Mouse (Mus musculus) midbrain, embryonic 15.5 days (tissue): ENCODE results near the gene Egfl6. TPM values are rescaled to one million over a fixed set of nuclear protein-coding genes. Genes with fewer than 3 reads are reported as not detected.

Experiments
- ATAC-seq: fragments of 200-750 bp; cut with Nextera tagmentation; replicated peaks from 2 replicates; pipeline ENCODE4 v1.8.0; 2017; ENCODE audit warnings: moderate TSS enrichment
- H3K27ac ChIP-seq: fragments of 300-500 bp; sonication (generic); 2 replicates; pipeline ENCODE4 v1.5.1; 2015; ENCODE audit warnings: mild to moderate bottlenecking, inconsistent platforms
- H3K27me3 ChIP-seq: fragments of 300-500 bp; sonication (generic); replicated peaks from 2 replicates; pipeline ENCODE4 v1.6.1; 2015; ENCODE audit warnings: inconsistent platforms
- H3K36me3 ChIP-seq: fragments of 300-500 bp; sonication (generic); replicated peaks from 2 replicates; pipeline ENCODE4 v1.6.1; 2015; ENCODE audit warnings: inconsistent platforms
- H3K4me1 ChIP-seq: fragments of 300-500 bp; sonication (generic); 2 replicates; pipeline ENCODE4 v1.6.1; 2015; ENCODE audit warnings: inconsistent platforms
- H3K4me2 ChIP-seq: fragments of 300-500 bp; sonication (generic); 2 replicates; pipeline ENCODE4 v1.6.1; 2015; ENCODE audit warnings: inconsistent platforms, mild to moderate bottlenecking, moderate library complexity
- H3K4me3 ChIP-seq: fragments of 300-500 bp; sonication (generic); 2 replicates; pipeline ENCODE4 v1.5.1; 2015; ENCODE audit warnings: mild to moderate bottlenecking, inconsistent platforms
- H3K9ac ChIP-seq: fragments of 300-500 bp; sonication (generic); 2 replicates; pipeline ENCODE4 v1.6.1; 2015; ENCODE audit warnings: mild to moderate bottlenecking, inconsistent platforms
- H3K9me3 ChIP-seq: fragments of 300-500 bp; sonication (generic); 2 replicates; pipeline ENCODE4 v1.6.1; 2016; ENCODE audit warnings: inconsistent platforms
- WGBS: fragments of 180-500 bp; shearing (Covaris S2); methylation state at CpG from one replicate; pipeline ENCODE4 v1.1.7; 2015; ENCODE audit warnings: mixed read lengths; 5-methylcytosine and 5-hydroxymethylcytosine counted together
- polyA plus RNA-seq: library from polyadenylated mRNA; unstranded; fragments of >200 nt; fragmentation: Nextera tagmentation; extraction: Ambion mirVana; gene quantifications from 2 replicates; pipeline ENCODE4 v1.2.1, GENCODE M21; 2015

The Egfl6 gene
- 1.8 and 3.5 TPM in 2 replicates for polyA plus RNA-seq

DNA sequence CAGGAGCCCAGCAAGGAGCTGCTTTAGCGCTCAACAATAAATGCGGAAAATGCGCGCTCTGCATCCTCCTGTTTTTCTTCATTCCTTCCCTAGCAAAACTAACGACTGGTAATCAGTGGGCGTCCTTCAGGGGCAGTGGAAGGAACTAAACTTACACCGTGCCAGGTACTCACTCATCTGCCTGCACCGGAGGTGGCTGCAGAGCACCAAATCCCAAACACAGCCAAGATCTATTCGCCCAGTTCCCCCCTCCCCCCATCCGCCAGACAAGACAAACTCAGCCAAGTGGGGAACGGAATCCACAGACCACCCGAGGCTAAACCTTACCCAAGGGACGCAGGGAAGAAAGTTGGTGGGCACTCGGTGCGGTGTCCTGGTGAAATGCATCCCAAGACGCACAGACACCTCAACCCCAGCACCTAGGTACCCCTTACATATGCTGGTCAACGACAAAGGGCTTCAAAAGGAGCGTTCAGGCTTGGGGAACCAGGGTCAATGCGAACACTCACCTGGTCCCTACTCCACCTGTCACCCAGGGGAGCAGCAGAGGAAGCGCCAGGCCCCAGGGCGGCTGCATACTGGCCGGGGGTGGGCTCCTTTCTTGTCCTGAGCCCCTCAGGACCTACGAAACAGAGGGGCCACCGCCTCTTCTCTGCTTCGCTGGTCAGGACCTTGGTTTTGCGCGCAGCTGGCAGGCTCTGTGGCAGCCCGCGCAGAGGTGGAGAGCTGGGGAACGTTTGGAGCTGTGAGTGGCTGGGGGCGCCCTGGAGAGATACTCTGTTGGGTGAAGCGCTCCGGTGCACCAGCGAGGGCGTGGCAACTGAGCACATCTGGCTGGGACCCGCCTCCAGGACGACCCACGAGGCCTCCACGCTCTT lies at the start of gene Egfl6:
Egfl6 (minus strand) TSS at position 774 of the 878 bp plus-strand sequence.
- 17% methylated on average over 37 of the region's 39 CpGs for WGBS
- H3K27ac ChIP-seq = no peak within 1 kb of the TSS
- no peaks in the 10 kb centered on the region for H3K9me3 ChIP-seq
- H3K4me2 ChIP-seq = peak within 1 kb of the TSS; percentile 76
- H3K9ac ChIP-seq = peak within 1 kb of the TSS; percentile 42
- no peaks in the 10 kb centered on the region for H3K4me1 ChIP-seq
- H3K36me3 ChIP-seq = no peaks in the 10 kb centered on the region
- peaks cover 20% of the 10 kb centered on the region for H3K27me3 ChIP-seq
- peak within 1 kb of the TSS; percentile 42 for H3K4me3 ChIP-seq
- peak; percentile 82 for ATAC-seq

DNA sequence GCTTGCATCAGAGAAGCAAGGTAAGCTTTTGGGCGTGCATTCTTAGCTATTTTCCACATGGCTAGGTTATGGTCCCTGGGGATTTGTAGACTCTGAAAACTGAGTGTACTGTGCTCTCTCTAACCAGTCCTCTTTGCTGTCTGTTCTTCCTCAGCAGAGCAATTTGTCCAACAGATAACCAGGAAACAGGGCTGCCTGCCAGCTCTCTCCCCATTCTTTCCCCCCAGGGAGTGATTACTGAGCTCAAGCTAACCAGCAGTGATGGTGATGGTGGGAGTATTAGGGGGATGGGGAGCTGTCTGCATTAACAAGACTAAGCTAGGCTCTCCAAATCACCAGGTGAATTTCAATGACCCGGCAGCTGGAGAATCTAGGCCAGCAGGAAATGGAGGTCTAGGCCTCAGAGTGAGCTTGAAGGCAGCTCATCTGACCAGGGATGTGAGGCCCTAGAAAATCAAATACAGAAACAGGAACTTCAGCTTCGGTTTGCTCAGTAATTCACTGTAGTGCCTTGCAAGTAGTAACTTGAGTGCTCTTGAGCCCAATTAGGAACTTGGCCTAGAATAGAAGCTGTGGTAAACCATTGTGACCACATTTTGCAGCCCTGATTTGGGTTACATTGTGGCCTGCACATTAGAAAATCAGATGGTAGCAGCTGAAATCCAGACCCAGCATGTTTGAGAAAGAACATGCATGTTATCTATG lies 41.5 kb upstream of the Egfl6 start:
- Histone ChIP-seq H3K36me3 (no peaks in the 10 kb centered on the region), H3K27me3 (peaks cover 4% of the 10 kb centered on the region), H3K4me2 (no peak overlapping the region), H3K27ac (no peak overlapping the region), H3K4me1 (no peaks in the 10 kb centered on the region), H3K4me3 (no peak overlapping the region), H3K9ac (no peak overlapping the region), H3K9me3 (no peaks in the 10 kb centered on the region)
- 52% methylated on average over 3 of the region's 3 CpGs for WGBS
- ATAC-seq = no peak

DNA sequence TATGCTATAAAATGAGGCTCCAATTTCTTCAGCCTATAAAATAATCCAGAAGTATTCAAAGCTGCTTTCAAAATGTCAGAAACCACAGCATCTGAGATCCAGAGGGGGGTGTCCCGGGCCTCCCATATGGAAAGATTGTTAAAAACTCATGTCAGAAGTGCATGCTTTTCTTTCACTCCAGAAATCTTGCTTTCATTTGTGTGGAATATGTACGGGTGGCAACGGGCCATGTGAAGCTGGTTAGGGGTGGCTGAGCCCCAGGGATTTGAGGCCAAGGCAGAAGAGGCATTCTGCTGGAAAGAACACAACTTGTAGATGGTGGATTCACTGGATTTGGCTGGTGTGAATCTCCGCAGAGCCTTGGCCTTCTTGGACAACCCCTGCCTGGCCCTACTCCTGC lies 40.7 kb upstream of the Egfl6 start:
- peaks cover 4% of the 10 kb centered on the region for H3K27me3 ChIP-seq
- H3K9ac ChIP-seq = no peak overlapping the region
- no peak overlapping the region for H3K27ac ChIP-seq
- no peaks in the 10 kb centered on the region for H3K4me1 ChIP-seq
- 89% methylated on average over 4 of the region's 4 CpGs for WGBS
- no peaks in the 10 kb centered on the region for H3K36me3 ChIP-seq
- ATAC-seq = no peak
- H3K4me2 ChIP-seq = no peak overlapping the region
- H3K4me3 ChIP-seq = no peak overlapping the region
- H3K9me3 ChIP-seq = no peaks in the 10 kb centered on the region

DNA sequence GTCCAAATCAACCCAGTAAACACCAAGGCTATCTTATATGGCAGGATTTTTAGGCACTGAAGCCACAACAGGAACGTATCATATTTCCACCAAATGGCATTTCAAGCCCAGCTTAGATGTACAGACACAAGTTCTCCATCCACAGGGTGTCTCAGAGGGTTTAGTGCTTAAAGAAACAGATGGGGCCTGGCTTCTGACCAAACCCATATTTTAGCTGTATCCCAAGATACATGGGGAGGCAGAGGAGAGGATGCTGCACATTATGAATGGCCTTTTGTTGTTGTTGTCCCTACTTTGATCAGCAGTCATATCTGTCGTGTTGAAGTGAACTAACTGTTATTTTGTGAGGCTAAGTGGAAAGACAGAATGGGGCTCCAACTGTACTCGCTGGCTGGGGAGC lies 37.7 kb upstream of the Egfl6 start:
- no peaks in the 10 kb centered on the region for H3K9me3 ChIP-seq
- H3K4me2 ChIP-seq = no peak overlapping the region
- H3K27ac ChIP-seq = no peak overlapping the region
- peaks cover 9% of the 10 kb centered on the region for H3K27me3 ChIP-seq
- H3K9ac ChIP-seq = no peak overlapping the region
- ATAC-seq = no peak
- no peaks in the 10 kb centered on the region for H3K4me1 ChIP-seq
- WGBS = 69% methylated on average over 3 of the region's 3 CpGs
- H3K36me3 ChIP-seq = no peaks in the 10 kb centered on the region
- no peak overlapping the region for H3K4me3 ChIP-seq

DNA sequence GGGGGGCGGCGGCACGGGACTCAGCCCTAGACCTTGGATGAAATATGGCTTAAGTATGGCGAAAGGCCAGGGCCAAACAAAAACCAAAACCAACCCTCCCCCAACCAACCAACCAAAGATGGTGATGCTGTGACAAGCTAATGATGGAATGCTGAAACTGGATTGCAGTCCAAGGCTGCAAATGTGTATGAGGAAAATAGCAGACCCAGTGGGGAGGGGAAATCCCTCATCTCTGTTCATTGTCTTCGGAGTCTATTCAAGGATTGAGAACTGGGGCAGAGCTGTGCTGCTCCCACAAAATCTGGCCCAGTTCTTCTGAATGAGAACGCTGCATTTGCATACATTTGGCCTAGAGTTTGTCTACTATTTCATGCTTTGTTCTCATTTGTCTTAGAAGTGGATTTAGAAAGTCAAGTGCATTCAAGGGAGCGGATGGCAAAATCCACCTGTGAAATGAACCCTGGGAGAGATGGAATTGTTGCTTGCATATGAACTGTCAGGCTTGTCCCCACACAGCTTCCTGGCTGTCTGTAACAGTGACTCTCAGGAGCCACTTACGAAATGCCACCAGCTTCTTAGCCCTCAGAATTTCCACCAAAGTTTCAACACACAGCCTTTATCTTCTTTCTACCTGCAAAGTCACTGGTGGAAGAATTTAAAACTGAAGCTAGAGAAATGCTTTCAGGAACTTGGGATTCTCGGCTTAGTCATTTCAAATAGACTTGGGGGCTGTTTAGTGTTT lies 36.2 kb upstream of the Egfl6 start:
- no peaks in the 10 kb centered on the region for H3K9me3 ChIP-seq
- H3K9ac ChIP-seq = no peak overlapping the region
- WGBS = 61% methylated on average over 9 of the region's 9 CpGs
- ATAC-seq = no peak
- H3K36me3 ChIP-seq = no peaks in the 10 kb centered on the region
- H3K4me3 ChIP-seq = no peak overlapping the region
- H3K27ac ChIP-seq = no peak overlapping the region
- peaks cover 5% of the 10 kb centered on the region; the same call in 1 of the 2 replicates for H3K27me3 ChIP-seq
- H3K4me1 ChIP-seq = no peaks in the 10 kb centered on the region
- no peak overlapping the region for H3K4me2 ChIP-seq

DNA sequence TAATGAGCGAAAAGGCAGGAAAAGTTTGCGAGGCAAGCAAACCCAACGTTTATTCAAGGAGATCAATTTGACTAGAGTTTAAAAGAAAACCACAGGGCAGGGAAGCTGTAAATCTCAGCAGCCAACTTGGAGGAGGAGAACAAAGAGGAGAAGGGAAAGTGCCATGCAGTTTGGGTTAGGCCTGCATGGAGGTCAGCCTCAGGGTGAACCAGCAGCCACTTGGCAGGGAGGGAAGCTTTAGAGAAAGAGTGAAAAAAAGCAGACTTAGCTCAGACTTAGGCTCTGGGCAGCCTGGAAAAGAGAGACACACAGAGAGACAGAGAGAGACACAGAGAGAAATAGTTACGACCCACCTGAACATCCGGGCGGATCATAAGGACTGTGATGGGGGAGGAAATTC lies 35.4 kb upstream of the Egfl6 start:
- 78% methylated on average over 6 of the region's 6 CpGs for WGBS
- no peak overlapping the region for H3K4me3 ChIP-seq
- H3K4me2 ChIP-seq = no peak overlapping the region
- no peak overlapping the region for H3K27ac ChIP-seq
- H3K9ac ChIP-seq = no peak overlapping the region
- no peaks in the 10 kb centered on the region for H3K36me3 ChIP-seq
- ATAC-seq = no peak
- H3K27me3 ChIP-seq = 0 out of 2 replicates have a peak, but pooled peaks cover 5% of the 10 kb centered on the region
- H3K4me1 ChIP-seq = no peaks in the 10 kb centered on the region
- no peaks in the 10 kb centered on the region for H3K9me3 ChIP-seq

DNA sequence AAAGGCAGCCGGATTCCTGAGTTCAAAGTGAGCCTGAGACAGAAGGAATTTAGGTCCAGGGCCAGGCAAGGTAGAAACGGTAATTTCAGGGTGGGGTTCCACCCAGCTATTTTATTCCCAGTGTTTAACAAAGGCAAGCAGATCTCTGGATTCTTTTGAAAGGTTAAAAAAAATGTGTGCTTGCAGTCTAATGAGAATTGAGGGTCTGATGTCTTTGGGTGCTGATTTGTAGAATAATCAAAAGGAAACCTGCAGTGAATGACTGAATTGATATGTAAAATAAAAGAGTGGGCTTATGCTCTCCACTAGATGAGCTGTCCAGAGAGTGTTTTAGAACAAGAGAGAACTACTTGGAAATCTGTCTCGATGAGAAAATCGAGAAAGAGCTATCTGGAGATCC lies 33.6 kb upstream of the Egfl6 start:
- Histone ChIP-seq H3K27me3 (peaks cover 5% of the 10 kb centered on the region; the same call in 1 of the 2 replicates), H3K9ac (no peak overlapping the region), H3K4me1 (no peaks in the 10 kb centered on the region), H3K27ac (no peak overlapping the region), H3K4me3 (no peak overlapping the region), H3K36me3 (no peaks in the 10 kb centered on the region), H3K4me2 (no peak overlapping the region), H3K9me3 (no peaks in the 10 kb centered on the region)
- WGBS = 74% methylated on average over 4 of the region's 4 CpGs
- no peak for ATAC-seq

DNA sequence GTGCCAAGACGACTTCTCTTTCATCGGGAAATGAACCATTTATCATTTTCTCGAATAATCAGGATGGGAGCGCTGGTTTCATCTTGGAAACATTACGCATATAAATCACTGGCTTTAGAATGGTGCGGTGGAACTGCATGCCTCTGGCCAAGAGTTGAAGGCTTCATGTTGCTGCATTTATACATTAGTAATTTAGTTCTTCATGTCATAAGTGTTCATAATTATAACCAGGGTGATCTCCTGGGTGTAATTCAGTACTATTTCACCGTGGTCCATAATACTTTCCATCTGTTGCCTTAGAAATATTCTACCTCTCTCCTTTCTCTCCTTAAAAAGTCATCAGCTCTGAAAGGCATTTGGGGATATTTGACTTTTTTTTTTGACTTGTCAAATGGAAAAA lies 29.7 kb upstream of the Egfl6 start:
- no peaks in the 10 kb centered on the region for H3K36me3 ChIP-seq
- H3K4me3 ChIP-seq = no peak overlapping the region
- no peak overlapping the region for H3K4me2 ChIP-seq
- no peaks in the 10 kb centered on the region; the same call in 1 of the 2 replicates for H3K27me3 ChIP-seq
- H3K9ac ChIP-seq = no peak overlapping the region
- no peaks in the 10 kb centered on the region for H3K4me1 ChIP-seq
- 76% methylated on average over 7 of the region's 7 CpGs for WGBS
- no peak for ATAC-seq
- H3K9me3 ChIP-seq = no peaks in the 10 kb centered on the region
- no peak overlapping the region for H3K27ac ChIP-seq

DNA sequence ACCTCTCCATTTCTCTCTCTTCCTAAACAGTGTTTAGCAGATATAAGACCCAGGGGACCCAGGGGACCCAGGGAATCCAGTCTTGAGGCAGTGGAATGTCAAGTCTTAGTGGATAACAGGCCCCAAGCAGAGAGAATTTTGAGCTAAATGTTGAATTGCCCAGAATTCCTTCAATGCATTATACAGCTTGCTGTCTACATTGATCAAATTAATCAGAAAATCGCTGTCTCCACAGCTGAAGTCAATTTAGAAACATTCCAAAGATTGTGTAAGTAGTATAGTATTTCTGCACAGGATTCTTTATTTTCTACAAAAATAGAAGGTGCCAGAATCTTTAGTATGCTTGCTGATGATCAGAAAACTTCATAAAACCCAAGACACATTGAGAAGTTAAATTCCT lies 9.4 kb downstream of the Egfl6 start:
- no peak for ATAC-seq
- Histone ChIP-seq H3K27ac (no peak overlapping the region), H3K27me3 (peaks cover 6% of the 10 kb centered on the region; the same call in 1 of the 2 replicates), H3K4me2 (no peak overlapping the region), H3K4me3 (no peak overlapping the region), H3K9me3 (no peaks in the 10 kb centered on the region), H3K4me1 (no peaks in the 10 kb centered on the region), H3K9ac (no peak overlapping the region), H3K36me3 (no peaks in the 10 kb centered on the region)
- 70% methylated on average over 1 of the region's 1 CpGs for WGBS

DNA sequence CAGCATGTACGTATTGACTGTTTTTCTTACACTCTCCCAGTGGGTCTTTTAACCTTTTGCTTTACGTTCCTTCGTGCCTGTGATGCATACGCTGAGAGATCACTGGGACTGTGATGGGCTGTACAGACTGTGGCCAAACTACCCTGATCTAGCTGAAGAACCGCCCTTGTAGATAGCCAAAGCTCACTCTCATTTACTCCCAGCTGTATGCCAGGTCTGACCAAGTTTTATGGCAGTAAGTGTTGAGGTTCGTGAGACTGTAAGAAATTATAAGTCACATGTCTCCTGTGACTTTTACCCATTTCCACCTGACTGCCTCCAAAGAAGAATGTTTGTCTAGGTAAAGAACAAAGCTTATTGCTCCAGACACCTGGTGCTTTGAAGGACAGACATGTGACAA lies 19.5 kb downstream of the Egfl6 start:
- no peaks in the 10 kb centered on the region for H3K4me1 ChIP-seq
- H3K4me2 ChIP-seq = no peak overlapping the region
- no peaks in the 10 kb centered on the region for H3K36me3 ChIP-seq
- H3K4me3 ChIP-seq = no peak overlapping the region
- no peaks in the 10 kb centered on the region for H3K9me3 ChIP-seq
- no peak for ATAC-seq
- no peak overlapping the region for H3K27ac ChIP-seq
- H3K27me3 ChIP-seq = no peaks in the 10 kb centered on the region
- WGBS = 86% methylated on average over 6 of the region's 6 CpGs
- H3K9ac ChIP-seq = no peak overlapping the region

DNA sequence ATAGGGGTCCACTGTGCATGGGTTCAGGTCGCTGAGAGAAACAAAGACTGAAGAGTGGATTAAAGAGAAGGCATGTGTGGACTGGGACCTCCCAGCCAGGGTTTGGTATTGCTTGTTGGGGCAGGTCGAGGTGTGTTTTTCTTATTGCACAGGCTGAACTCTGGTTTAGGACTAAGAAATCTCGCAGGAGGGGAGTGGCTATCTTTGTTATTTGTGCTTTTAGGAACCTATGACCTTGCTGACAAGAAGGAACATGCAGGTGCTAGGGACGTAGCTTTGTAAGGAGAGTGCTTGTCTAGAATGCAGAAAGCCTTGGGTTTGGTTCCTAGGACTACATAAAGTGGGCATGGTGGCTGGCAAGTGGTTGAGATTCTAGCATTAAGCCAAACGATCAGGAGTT lies 20.1 kb downstream of the Egfl6 start:
- no peak for ATAC-seq
- Histone ChIP-seq H3K4me2 (no peak overlapping the region), H3K36me3 (no peaks in the 10 kb centered on the region), H3K9ac (no peak overlapping the region), H3K4me1 (no peaks in the 10 kb centered on the region), H3K9me3 (no peaks in the 10 kb centered on the region), H3K27ac (no peak overlapping the region), H3K27me3 (no peaks in the 10 kb centered on the region), H3K4me3 (no peak overlapping the region)
- 81% methylated on average over 5 of the region's 5 CpGs for WGBS

DNA sequence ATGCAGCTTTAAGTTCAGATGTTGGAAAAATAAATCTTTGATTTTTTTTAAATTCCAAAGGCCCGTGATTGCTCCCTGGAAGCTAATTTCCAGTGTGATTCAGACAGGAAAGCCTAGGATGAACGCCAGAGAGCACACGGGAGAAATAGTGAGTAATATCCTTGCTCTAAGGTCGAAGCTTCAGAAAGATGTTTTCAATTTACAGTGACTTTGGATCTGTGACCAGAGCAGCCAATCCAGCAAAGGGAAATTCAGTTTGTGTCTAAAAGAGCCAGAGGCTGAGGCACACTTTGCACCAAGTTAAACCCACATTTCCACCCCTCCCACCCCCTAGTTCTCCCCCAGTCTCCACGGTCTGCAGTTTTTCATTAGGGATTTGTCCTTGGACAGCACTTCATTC lies 20.6 kb downstream of the Egfl6 start:
- no peaks in the 10 kb centered on the region for H3K36me3 ChIP-seq
- WGBS = 70% methylated on average over 5 of the region's 5 CpGs
- no peak for ATAC-seq
- no peak overlapping the region for H3K27ac ChIP-seq
- H3K4me2 ChIP-seq = no peak overlapping the region
- no peaks in the 10 kb centered on the region for H3K4me1 ChIP-seq
- no peaks in the 10 kb centered on the region for H3K27me3 ChIP-seq
- H3K9ac ChIP-seq = no peak overlapping the region
- no peaks in the 10 kb centered on the region for H3K9me3 ChIP-seq
- no peak overlapping the region for H3K4me3 ChIP-seq
